Mouse (Mus musculus) macrophage (primary cell): ENCODE data around the gene Smap2. TPM values are rescaled to one million over a fixed set of nuclear protein-coding genes. Genes with fewer than 3 reads are reported as not detected.
"Not testable (repeated sequence)": the region's sequence is repeated elsewhere in the genome, so short reads cannot be mapped to it uniquely, and the experiment has no call there.

Experiments used
- H3K27ac ChIP-seq: fragments of 350-480 bp; formaldehyde crosslinking; 2 replicates; pipeline ENCODE4 v1.9.0; 2021
- H3K36me3 ChIP-seq: fragments of 350-480 bp; formaldehyde crosslinking; 2 replicates; pipeline ENCODE4 v1.9.0; 2021; ENCODE audit errors: inconsistent target
- H3K4me3 ChIP-seq: fragments of 350-480 bp; formaldehyde crosslinking; 2 replicates; pipeline ENCODE4 v1.9.0; 2021; ENCODE audit errors: inconsistent target
- H3K79me2 ChIP-seq: fragments of 350-480 bp; formaldehyde crosslinking; 2 replicates; pipeline ENCODE4 v1.9.0; 2021; ENCODE audit errors: inconsistent target
- WGBS: methylation state at CpG from one replicate; pipeline ENCODE4 v1.1.7; 2026; ENCODE audit warnings: inconsistent platforms; ENCODE audit not compliant: missing documents; 5-methylcytosine and 5-hydroxymethylcytosine counted together
- polyA plus RNA-seq: library from polyadenylated mRNA; stranded (reverse); fragments of 250-400 nt; gene quantifications from 3 replicates; pipeline ENCODE4 v1.2.4, GENCODE M21; 2018; ENCODE audit warnings: inconsistent platforms
- total RNA-seq, 78 experiments: library from RNA; depleted of rRNA; stranded (reverse); fragments of 250-400 nt; gene quantifications; 1 replicate in 9 of 78; 2 replicates in 24 of 78; 3 replicates in 43 of 78; 4 replicates in 2 of 78; pipeline ENCODE4 v1.2.4; 2018; ENCODE audit warnings: inconsistent platforms in 56 of 78

Gene Smap2
- 100 to 1,000 TPM in 3 of 26 experiments, 10 to 100 TPM in 23; 27.4 to 135 (median 65.5) TPM for total RNA-seq (2018; cell fraction: chromatin; rRNA removed)
- 100 to 1,000 TPM in 10 of 26 experiments, 10 to 100 TPM in 16; 68.1 to 129 (median 92.1) TPM for total RNA-seq (2018; cell fraction: cytosol; rRNA removed)
- total RNA-seq (2018; cell fraction: nucleus; rRNA removed), result 100 to 1,000 TPM in 1 of 26 experiments, 10 to 100 TPM in 25; 49.3 to 106 (median 71.6) TPM
- polyA plus RNA-seq, result 87.2 to 154 TPM (median 91.9 TPM) in 3 replicates

- Histone ChIP-seq H3K79me2 (peaks cover 47% of the 10 kb centered on the region), H3K27ac (peak within 1 kb of the TSS; percentile 46), H3K36me3 (no peaks in the 10 kb centered on the region), H3K4me3 (peak within 1 kb of the TSS; percentile 64)
- 2% methylated on average over 34 of the region's 48 CpGs for WGBS
These were observed at the start of gene Smap2 for GRCm38 (mm10) chr4:121016928-121017657. Gene Smap2 (minus strand): TSS chr4:121017247.

GRCm38 (mm10) chr4:121065336-121065735, 48.3 kb upstream of the Smap2 start:
- Histone ChIP-seq H3K36me3 (0 out of 2 replicates have a peak, but pooled peaks cover 4% of the 10 kb centered on the region), H3K4me3 (no peak overlapping the region), H3K27ac (no peak overlapping the region), H3K79me2 (no peaks in the 10 kb centered on the region)
- 73% methylated on average over 2 of the region's 2 CpGs for WGBS

- H3K79me2 ChIP-seq, H3K36me3 ChIP-seq, H3K4me3 ChIP-seq, H3K27ac ChIP-seq: not testable (repeated sequence)
- WGBS, result 87% methylated on average over 6 of the region's 10 CpGs
These were observed 42.2 kb upstream of the Smap2 start for GRCm38 (mm10) chr4:121059218-121059617.

GRCm38 (mm10) chr4:121057032-121057431, 40.0 kb upstream of the Smap2 start:
- Histone ChIP-seq H3K27ac (no peak overlapping the region), H3K79me2 (no peaks in the 10 kb centered on the region), H3K4me3 (no peak overlapping the region), H3K36me3 (no peaks in the 10 kb centered on the region)
- WGBS, result 82% methylated on average over 2 of the region's 2 CpGs

GRCm38 (mm10) chr4:121056342-121056741, 39.3 kb upstream of the Smap2 start:
- no peak overlapping the region for H3K4me3 ChIP-seq
- WGBS, result 67% methylated on average over 3 of the region's 3 CpGs
- no peaks in the 10 kb centered on the region for H3K36me3 ChIP-seq
- no peak overlapping the region for H3K27ac ChIP-seq
- H3K79me2 ChIP-seq, result no peaks in the 10 kb centered on the region

GRCm38 (mm10) chr4:121052454-121053323, 35.6 kb upstream of the Smap2 start:
- Histone ChIP-seq H3K79me2 (no peaks in the 10 kb centered on the region), H3K36me3 (no peaks in the 10 kb centered on the region), H3K4me3 (no peak overlapping the region), H3K27ac (no peak overlapping the region)
- WGBS, result 25% methylated on average over 34 of the region's 35 CpGs

- H3K79me2 ChIP-seq, result no peaks in the 10 kb centered on the region
- H3K36me3 ChIP-seq, result no peaks in the 10 kb centered on the region
- H3K27ac ChIP-seq, result no peak overlapping the region
- 72% methylated on average over 4 of the region's 4 CpGs for WGBS
- H3K4me3 ChIP-seq, result no peak overlapping the region
These were observed 34.8 kb upstream of the Smap2 start for GRCm38 (mm10) chr4:121051863-121052262.

- Histone ChIP-seq H3K27ac (no peak overlapping the region), H3K36me3 (no peaks in the 10 kb centered on the region), H3K79me2 (no peaks in the 10 kb centered on the region), H3K4me3 (no peak overlapping the region)
- 90% methylated on average over 3 of the region's 3 CpGs for WGBS
These were observed 25.9 kb upstream of the Smap2 start for GRCm38 (mm10) chr4:121042946-121043345.

GRCm38 (mm10) chr4:121042472-121042871, 25.4 kb upstream of the Smap2 start:
- H3K79me2 ChIP-seq, result no peaks in the 10 kb centered on the region
- 94% methylated on average over 5 of the region's 5 CpGs for WGBS

GRCm38 (mm10) chr4:121040897-121041671, 24.0 kb upstream of the Smap2 start:
- no peak overlapping the region for H3K4me3 ChIP-seq
- no peaks in the 10 kb centered on the region for H3K36me3 ChIP-seq
- H3K27ac ChIP-seq, result no peak overlapping the region
- WGBS, result 27% methylated on average over 18 of the region's 18 CpGs
- H3K79me2 ChIP-seq, result no peaks in the 10 kb centered on the region

More at GRCm38 (mm10) chr4:121042472-121042871, 25.4 kb upstream of the Smap2 start:
- Histone ChIP-seq H3K27ac (no peak overlapping the region), H3K36me3 (no peaks in the 10 kb centered on the region), H3K4me3 (no peak overlapping the region)

GRCm38 (mm10) chr4:121040323-121040722, 23.3 kb upstream of the Smap2 start:
- Histone ChIP-seq H3K4me3 (no peak overlapping the region), H3K36me3 (no peaks in the 10 kb centered on the region), H3K79me2 (no peaks in the 10 kb centered on the region), H3K27ac (no peak overlapping the region)
- 49% methylated on average over 14 of the region's 14 CpGs for WGBS

GRCm38 (mm10) chr4:121039331-121040115, 22.5 kb upstream of the Smap2 start, which contains the start of gene Col9a2:
Gene Col9a2 (plus strand): TSS chr4:121039385.
- WGBS, result 8% methylated on average over 44 of the region's 46 CpGs
- no peak within 1 kb of the TSS for H3K4me3 ChIP-seq
- no peaks in the 10 kb centered on the region for H3K79me2 ChIP-seq
- H3K36me3 ChIP-seq, result no peaks in the 10 kb centered on the region
- no peak within 1 kb of the TSS for H3K27ac ChIP-seq

GRCm38 (mm10) chr4:121033006-121033405, 16.0 kb upstream of the Smap2 start:
- 96% methylated on average over 2 of the region's 2 CpGs for WGBS

More at GRCm38 (mm10) chr4:121033006-121033405, 16.0 kb upstream of the Smap2 start:
- Histone ChIP-seq H3K27ac (no peak overlapping the region), H3K79me2 (no peaks in the 10 kb centered on the region), H3K36me3 (no peaks in the 10 kb centered on the region), H3K4me3 (no peak overlapping the region)
